Mouse (Mus musculus): ENCODE measurements around the gene Map7d2. TPM values are rescaled to one million over a fixed set of nuclear protein-coding genes. Genes with fewer than 3 reads are reported as not detected.

Gene Map7d2
- polyA plus RNA-seq (2015; fragmentation: Nextera tagmentation; extraction: Ambion mirVana), result 0.93 and 1.0 TPM in 2 replicates

- H3K27me3 ChIP-seq (replicated peaks; ENCODE audit: control insufficient read depth, insufficient read depth, low read length), result peaks cover 19% of the 10 kb centered on the region; the same call in 1 of the 2 replicates
- TF ChIP-seq CTCF (IDR thresholded peaks at IDR 0.05; ENCODE audit: low read depth), result no peak
- 16% methylated on average over 42 of the region's 83 CpGs for WGBS
Observed at GRCm38 (mm10) chrX:159414130-159414828, at the start of gene Map7d2. Gene Map7d2 (plus strand): TSS chrX:159414572.

GRCm38 (mm10) chrX:159371831-159372752, 42.3 kb upstream of the Map7d2 start, which contains the start of gene Eif1ax:
Gene Eif1ax (plus strand): TSS chrX:159372178.
- Histone ChIP-seq H3K27me3 (replicated peaks; ENCODE audit: control insufficient read depth, insufficient read depth, low read length) (no peaks in the 10 kb centered on the region), H3K36me3 (ENCODE audit: control insufficient read depth, insufficient read depth) (no peaks in the 10 kb centered on the region), H3K9me3 (ENCODE audit: control insufficient read depth) (no peaks in the 10 kb centered on the region), H3K4me3 (ENCODE audit: low read depth, low read length) (peak within 1 kb of the TSS; percentile 64), H3K4me2 (replicated peaks; ENCODE audit: low read depth) (peak within 1 kb of the TSS; percentile 60), H3K9ac (ENCODE audit: low read depth, low read length) (peak within 1 kb of the TSS; percentile 70), H3K27ac (ENCODE audit: low read depth, low read length) (peak within 1 kb of the TSS; percentile 64), H3K4me1 (replicated peaks; ENCODE audit: control insufficient read depth, insufficient read depth, low read length) (no peaks in the 10 kb centered on the region)
- 20% methylated on average over 46 of the region's 76 CpGs for WGBS
- ATAC-seq, result peak; percentile 94
- TF ChIP-seq CTCF (IDR thresholded peaks at IDR 0.05; ENCODE audit: low read depth), result peak; percentile 23

More at GRCm38 (mm10) chrX:159414130-159414828, at the start of gene Map7d2:
- H3K4me3 ChIP-seq (ENCODE audit: low read depth, low read length), result peak within 1 kb of the TSS; percentile 46
- no peak for ATAC-seq
- H3K4me2 ChIP-seq (replicated peaks; ENCODE audit: low read depth), result peak within 1 kb of the TSS; percentile 84
- no peaks in the 10 kb centered on the region for H3K9me3 ChIP-seq (ENCODE audit: control insufficient read depth)
- H3K9ac ChIP-seq (ENCODE audit: low read depth, low read length), result no peak within 1 kb of the TSS
- H3K27ac ChIP-seq (ENCODE audit: low read depth, low read length), result no peak within 1 kb of the TSS
- H3K36me3 ChIP-seq (ENCODE audit: control insufficient read depth, insufficient read depth), result no peaks in the 10 kb centered on the region
- H3K4me1 ChIP-seq (replicated peaks; ENCODE audit: control insufficient read depth, insufficient read depth, low read length), result no peaks in the 10 kb centered on the region; the same call in 1 of the 2 replicates

- Histone ChIP-seq H3K4me1 (replicated peaks; ENCODE audit: control insufficient read depth, insufficient read depth, low read length) (no peaks in the 10 kb centered on the region), H3K36me3 (ENCODE audit: control insufficient read depth, insufficient read depth) (no peaks in the 10 kb centered on the region), H3K4me3 (ENCODE audit: low read depth, low read length) (peak overlapping the region; percentile 64), H3K9ac (ENCODE audit: low read depth, low read length) (peak overlapping the region; percentile 70), H3K27ac (ENCODE audit: low read depth, low read length) (peak overlapping the region; percentile 64; the same call in 1 of the 2 replicates), H3K9me3 (ENCODE audit: control insufficient read depth) (no peaks in the 10 kb centered on the region), H3K4me2 (replicated peaks; ENCODE audit: low read depth) (peak overlapping the region; percentile 60), H3K27me3 (replicated peaks; ENCODE audit: control insufficient read depth, insufficient read depth, low read length) (no peaks in the 10 kb centered on the region)
- 21% methylated on average over 9 of the region's 9 CpGs for WGBS
- TF ChIP-seq CTCF (IDR thresholded peaks at IDR 0.05; ENCODE audit: low read depth), result no peak
- ATAC-seq, result no peak
Observed at GRCm38 (mm10) chrX:159372753-159373144, 41.6 kb upstream of the Map7d2 start.

- 75% methylated on average over 9 of the region's 9 CpGs for WGBS
- no peak for ATAC-seq
- no peaks in the 10 kb centered on the region for H3K27me3 ChIP-seq (replicated peaks; ENCODE audit: control insufficient read depth, insufficient read depth, low read length)
Observed at GRCm38 (mm10) chrX:159387105-159387504, 27.3 kb upstream of the Map7d2 start.

GRCm38 (mm10) chrX:159388953-159389352, 25.4 kb upstream of the Map7d2 start:
- Histone ChIP-seq H3K27ac (ENCODE audit: low read depth, low read length) (no peak overlapping the region), H3K4me1 (replicated peaks; ENCODE audit: control insufficient read depth, insufficient read depth, low read length) (no peaks in the 10 kb centered on the region), H3K4me2 (replicated peaks; ENCODE audit: low read depth) (no peak overlapping the region), H3K9ac (ENCODE audit: low read depth, low read length) (no peak overlapping the region), H3K9me3 (ENCODE audit: control insufficient read depth) (no peaks in the 10 kb centered on the region), H3K27me3 (replicated peaks; ENCODE audit: control insufficient read depth, insufficient read depth, low read length) (no peaks in the 10 kb centered on the region), H3K36me3 (ENCODE audit: control insufficient read depth, insufficient read depth) (no peaks in the 10 kb centered on the region), H3K4me3 (ENCODE audit: low read depth, low read length) (no peak overlapping the region)
- no peak for TF ChIP-seq CTCF (IDR thresholded peaks at IDR 0.05; ENCODE audit: low read depth)
- ATAC-seq, result no peak

More at GRCm38 (mm10) chrX:159387105-159387504, 27.3 kb upstream of the Map7d2 start:
- Histone ChIP-seq H3K4me1 (replicated peaks; ENCODE audit: control insufficient read depth, insufficient read depth, low read length) (no peaks in the 10 kb centered on the region), H3K9me3 (ENCODE audit: control insufficient read depth) (no peaks in the 10 kb centered on the region), H3K27ac (ENCODE audit: low read depth, low read length) (no peak overlapping the region), H3K9ac (ENCODE audit: low read depth, low read length) (no peak overlapping the region), H3K4me3 (ENCODE audit: low read depth, low read length) (no peak overlapping the region), H3K4me2 (replicated peaks; ENCODE audit: low read depth) (no peak overlapping the region), H3K36me3 (ENCODE audit: control insufficient read depth, insufficient read depth) (no peaks in the 10 kb centered on the region; the same call in none of the 2 replicates)
- TF ChIP-seq CTCF (IDR thresholded peaks at IDR 0.05; ENCODE audit: low read depth), result no peak
